Mouse (Mus musculus) MEL (cell line): Measurements from ENCODE around the gene Negr1. TPM values are rescaled to one million over a fixed set of nuclear protein-coding genes. Genes with fewer than 3 reads are reported as not detected.

ENCODE experiments used
- DNase-seq: peaks from one replicate; pipeline ENCODE4 v3.0.0; 2011; ENCODE audit warnings: low read depth, low spot score
- H3K27ac ChIP-seq: 2 replicates; pipeline ENCODE4 v1.5.1; 2012; ENCODE audit warnings: low read depth, mild to moderate bottlenecking, control low read depth, low read length, moderate library complexity; ENCODE audit not compliant: control insufficient read depth
- H3K27me3 ChIP-seq, 2 experiments: fragments of 150-350 bp in 1 of 2; sonication (generic) in 1 of 2; 2 replicates each; pipeline ENCODE4 v1.6.1; 2012; ENCODE audit warnings: low read length in 2 of 2, mild to moderate bottlenecking in 2 of 2, improper control_type of control experiment in 1 of 2, moderate library complexity in 1 of 2; ENCODE audit not compliant: insufficient read depth in 2 of 2, control insufficient read depth in 1 of 2
- H3K36me3 ChIP-seq, 2 experiments: 2 replicates each; pipeline ENCODE4 v1.6.1; 2012 to 2014; ENCODE audit warnings: low read length in 2 of 2, improper control_type of control experiment in 1 of 2, inconsistent platforms in 1 of 2, mild to moderate bottlenecking in 1 of 2; ENCODE audit not compliant: insufficient read depth in 2 of 2, control insufficient read depth in 1 of 2
- H3K4me1 ChIP-seq, 2 experiments: fragments of 150-350 bp in 1 of 2; sonication (generic) in 1 of 2; 2 replicates each; pipeline ENCODE4 v1.6.1; 2012; ENCODE audit warnings: low read length in 2 of 2, improper control_type of control experiment in 1 of 2, mild to moderate bottlenecking in 1 of 2; ENCODE audit not compliant: insufficient read depth in 2 of 2, control insufficient read depth in 1 of 2
- H3K4me3 ChIP-seq, 2 experiments: fragments of 150-350 bp in 1 of 2; sonication (generic) in 1 of 2; 2 replicates each; pipeline ENCODE4 v1.5.1; 2012; ENCODE audit warnings: low read depth in 2 of 2, low read length in 2 of 2, mild to moderate bottlenecking in 2 of 2, moderate library complexity in 2 of 2, control low read depth in 1 of 2, improper control_type of control experiment in 1 of 2; ENCODE audit not compliant: control insufficient read depth in 1 of 2, insufficient read depth in 1 of 2
- H3K79me2 ChIP-seq: 2 replicates; pipeline ENCODE4 v1.6.1; 2012; ENCODE audit warnings: mild to moderate bottlenecking, low read length, moderate library complexity; ENCODE audit not compliant: control insufficient read depth, poor library complexity, insufficient read depth
- H3K9ac ChIP-seq: 2 replicates; pipeline ENCODE4 v1.6.1; 2012; ENCODE audit warnings: low read depth, mild to moderate bottlenecking, control low read depth, low read length, moderate library complexity; ENCODE audit not compliant: control insufficient read depth, poor library complexity, severe bottlenecking
- H3K9me3 ChIP-seq: fragments of 150-350 bp; sonication (generic); replicated peaks from 2 replicates; pipeline ENCODE4 v1.6.1; 2012; ENCODE audit warnings: mild to moderate bottlenecking, low read length, improper control_type of control experiment, moderate library complexity; ENCODE audit not compliant: insufficient read depth
- CHD1 ChIP-seq: IDR thresholded peaks from 2 replicates; pipeline ENCODE4 v1.6.1; 2012; ENCODE audit warnings: low read depth, mild to moderate bottlenecking, inconsistent platforms, low read length, improper control_type of control experiment
- ELF1 ChIP-seq: IDR thresholded peaks from 2 replicates; pipeline ENCODE4 v1.6.1; 2014; ENCODE audit warnings: low read depth, mild to moderate bottlenecking, inconsistent platforms, low read length, improper control_type of control experiment, moderate library complexity
- EP300 ChIP-seq, 2 experiments: IDR thresholded peaks; 2 replicates each; pipeline ENCODE4 v1.6.1; 2011; ENCODE audit warnings: improper control_type of control experiment in 2 of 2, low read length in 2 of 2, low read depth in 1 of 2, mild to moderate bottlenecking in 1 of 2
- ETS1 ChIP-seq: IDR thresholded peaks from 2 replicates; pipeline ENCODE4 v1.6.1; 2012; ENCODE audit warnings: low read depth, mild to moderate bottlenecking, inconsistent platforms, low read length, improper control_type of control experiment, moderate library complexity
- GABPA ChIP-seq: IDR thresholded peaks from 2 replicates; pipeline ENCODE4 v1.6.1; 2012; ENCODE audit warnings: low read depth, mild to moderate bottlenecking, inconsistent platforms, low read length, improper control_type of control experiment, moderate library complexity
- KAT2A ChIP-seq: conservative IDR thresholded peaks from 2 replicates; pipeline ENCODE4 v1.6.1; 2012; ENCODE audit warnings: low read depth, low read length, improper control_type of control experiment, inconsistent platforms
- MAX ChIP-seq: IDR thresholded peaks from 2 replicates; pipeline ENCODE4 v1.6.1; 2011; ENCODE audit warnings: low read length, improper control_type of control experiment
- MEF2A ChIP-seq: IDR thresholded peaks from 2 replicates; pipeline ENCODE4 v1.6.1; 2014; ENCODE audit warnings: low read depth, mild to moderate bottlenecking, inconsistent platforms, low read length, improper control_type of control experiment; ENCODE audit not compliant: poor library complexity, insufficient replicate concordance, severe bottlenecking; ENCODE audit errors: extremely low read depth
- NELFE ChIP-seq: IDR thresholded peaks from 2 replicates; pipeline ENCODE4 v1.6.1; 2011; ENCODE audit warnings: low read depth, low read length, improper control_type of control experiment
- NRF1 ChIP-seq: IDR thresholded peaks from 2 replicates; pipeline ENCODE4 v1.6.1; 2014; ENCODE audit warnings: low read depth, mild to moderate bottlenecking, inconsistent platforms, low read length, improper control_type of control experiment, moderate library complexity; ENCODE audit not compliant: poor library complexity, insufficient read depth, severe bottlenecking
- POLR2AphosphoS2 ChIP-seq: IDR thresholded peaks from 2 replicates; pipeline ENCODE4 v1.6.1; 2011; ENCODE audit warnings: low read length, improper control_type of control experiment
- SIN3A ChIP-seq: IDR thresholded peaks from 2 replicates; pipeline ENCODE4 v1.6.1; 2012; ENCODE audit warnings: low read length, improper control_type of control experiment, inconsistent platforms
- TCF12 ChIP-seq: IDR thresholded peaks from 2 replicates; pipeline ENCODE4 v1.6.1; 2014; ENCODE audit warnings: low read depth, mild to moderate bottlenecking, inconsistent platforms, low read length, improper control_type of control experiment, moderate library complexity
- UBTF ChIP-seq: IDR thresholded peaks from 2 replicates; pipeline ENCODE4 v1.6.1; 2012; ENCODE audit warnings: low read depth, mild to moderate bottlenecking, inconsistent platforms, low read length, improper control_type of control experiment, moderate library complexity, borderline replicate concordance; ENCODE audit not compliant: insufficient read depth
- USF2 ChIP-seq, 2 experiments: IDR thresholded peaks; 2 replicates each; pipeline ENCODE4 v1.6.1; 2011 to 2012; ENCODE audit warnings: improper control_type of control experiment in 2 of 2, low read length in 2 of 2, borderline replicate concordance in 1 of 2, inconsistent platforms in 1 of 2, low read depth in 1 of 2, mild to moderate bottlenecking in 1 of 2; ENCODE audit not compliant: insufficient read depth in 1 of 2
- ZKSCAN1 ChIP-seq: IDR thresholded peaks from 2 replicates; pipeline ENCODE4 v1.6.1; 2012; ENCODE audit warnings: low read depth, mild to moderate bottlenecking, inconsistent platforms, low read length, improper control_type of control experiment, moderate library complexity
- polyA plus RNA-seq, 2 experiments: library from polyadenylated mRNA; stranded (reverse) in 1 of 2; unstranded in 1 of 2; fragments of >175 nt in 1 of 2; fragments of >200 nt in 1 of 2; gene quantifications; 2 replicates each; pipeline versions ENCODE4 v1.2.1 to v1.2.4; 2012; ENCODE audit warnings: low replicate concordance in 2 of 2, low read depth in 1 of 2; ENCODE audit not compliant: insufficient read length in 2 of 2, insufficient read depth in 1 of 2, missing spikeins in 1 of 2
- total RNA-seq: library from RNA; depleted of rRNA; stranded (reverse); fragments of 300-350 nt; gene quantifications from 2 replicates; pipeline ENCODE4 v1.2.3, GENCODE M21; 2012

The Negr1 gene
- total and polyA plus RNA-seq, 3 experiments = not detected

DNA sequence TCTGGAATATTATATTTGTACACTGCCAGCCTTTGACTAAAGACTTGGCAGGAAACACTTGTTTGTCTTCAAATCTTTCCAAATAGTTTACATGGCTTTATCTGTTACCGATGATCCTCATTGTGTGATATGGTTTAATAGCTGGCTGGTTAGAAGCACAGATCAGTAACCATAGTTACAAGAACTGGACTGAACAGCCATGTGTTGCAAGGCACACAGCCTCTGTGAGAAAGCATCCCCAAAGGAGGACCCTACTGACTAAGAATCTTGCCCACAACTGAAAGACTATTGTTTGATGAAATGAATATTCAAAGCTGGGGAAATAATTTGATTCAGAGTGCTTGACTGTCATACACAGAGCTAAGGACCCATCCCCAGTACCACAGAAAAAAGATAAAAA lies 729.7 kb downstream of the Negr1 start:
- no peak for DNase-seq
- H3K36me3 ChIP-seq = no peaks in the 10 kb centered on the region
- no peaks in the 10 kb centered on the region for H3K27me3 ChIP-seq
- H3K4me3 ChIP-seq = no peak overlapping the region
- H3K4me1 ChIP-seq = no peaks in the 10 kb centered on the region
- no peaks in the 10 kb centered on the region for H3K9me3 ChIP-seq
- H3K9ac ChIP-seq = no peak overlapping the region
- no peaks in the 10 kb centered on the region for H3K79me2 ChIP-seq
- H3K27ac ChIP-seq = no peak overlapping the region
- no peak for TF ChIP-seq ELF1
- TF ChIP-seq EP300 (IDR thresholded peaks at IDR 0.05; ENCODE audit: low read depth in 1 of 2, low read length in 2 of 2) = no peak
- no peak for TF ChIP-seq POLR2AphosphoS2
- TF ChIP-seq GABPA = no peak
- no peak for TF ChIP-seq ETS1
- no peak for TF ChIP-seq USF2 (IDR thresholded peaks at IDR 0.05; ENCODE audit: borderline replicate concordance in 1 of 2, insufficient read depth in 1 of 2, low read depth in 1 of 2, low read length in 2 of 2)
- no peak for TF ChIP-seq MAX
- no peak for TF ChIP-seq UBTF
- no peak for TF ChIP-seq TCF12
- TF ChIP-seq NRF1 = no peak
- TF ChIP-seq KAT2A = no peak
- no peak for TF ChIP-seq ZKSCAN1
- no peak for TF ChIP-seq MEF2A
- no peak for TF ChIP-seq CHD1
- no peak for TF ChIP-seq NELFE
- no peak for TF ChIP-seq SIN3A

DNA sequence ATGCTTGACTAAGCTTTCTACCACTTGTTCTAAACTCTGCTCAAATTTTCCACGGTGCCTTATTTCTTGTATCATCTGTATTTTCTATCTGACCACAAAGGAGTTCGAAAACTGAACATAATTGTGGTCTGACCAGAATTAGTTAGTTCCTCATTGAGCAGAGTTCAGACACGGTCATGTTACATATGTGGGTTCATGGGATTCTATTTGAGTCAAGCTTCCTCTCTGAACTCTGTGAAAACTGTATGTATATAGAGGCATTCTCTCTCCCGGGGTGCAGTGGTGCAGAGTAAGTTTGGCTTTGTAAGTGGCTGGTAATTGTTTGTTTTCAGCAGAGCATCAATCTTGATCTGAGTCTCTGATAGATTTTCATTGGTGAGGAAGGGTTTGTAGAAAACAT lies 735.6 kb downstream of the Negr1 start:
- Histone ChIP-seq H3K36me3 (no peaks in the 10 kb centered on the region), H3K9me3 (no peaks in the 10 kb centered on the region), H3K27me3 (no peaks in the 10 kb centered on the region), H3K27ac (no peak overlapping the region), H3K4me3 (no peak overlapping the region), H3K4me1 (no peaks in the 10 kb centered on the region), H3K79me2 (no peaks in the 10 kb centered on the region), H3K9ac (no peak overlapping the region)
- no peak for TF ChIP-seq ETS1
- TF ChIP-seq TCF12 = no peak
- TF ChIP-seq NELFE = no peak
- no peak for DNase-seq
